Mouse (Mus musculus) liver, embryonic 15.5 days (tissue): ENCODE measurements at regions not wholly inside any gene's neighbourhood (a gene's known extent, or its start where the extent isn't known, plus 50 kb on each side); places are given as distances from the start of the nearest gene placed in this dataset.

ENCODE experiments used
- ATAC-seq: fragments of 200-750 bp; cut with Nextera tagmentation; 2 replicates; pipeline ENCODE4 v1.8.0; 2017; ENCODE audit warnings: moderate number of reproducible peaks, mild to moderate bottlenecking, moderate library complexity; ENCODE audit not compliant: insufficient read depth
- H3K27ac ChIP-seq: fragments of 300-500 bp; sonication (generic); replicated peaks from 2 replicates; pipeline ENCODE4 v1.5.1; 2015; ENCODE audit warnings: mild to moderate bottlenecking, inconsistent platforms
- H3K27me3 ChIP-seq: fragments of 300-500 bp; sonication (generic); 2 replicates; pipeline ENCODE4 v1.6.1; 2015; ENCODE audit warnings: mild to moderate bottlenecking, inconsistent platforms
- H3K36me3 ChIP-seq: fragments of 300-500 bp; sonication (generic); replicated peaks from 2 replicates; pipeline ENCODE4 v1.6.1; 2015; ENCODE audit warnings: moderate library complexity, mild to moderate bottlenecking, inconsistent platforms
- H3K4me1 ChIP-seq: fragments of 300-500 bp; sonication (generic); replicated peaks from 2 replicates; pipeline ENCODE4 v1.6.1; 2015; ENCODE audit warnings: inconsistent platforms
- H3K4me2 ChIP-seq: fragments of 300-500 bp; sonication (generic); 2 replicates; pipeline ENCODE4 v1.6.1; 2015; ENCODE audit warnings: moderate library complexity, mild to moderate bottlenecking, inconsistent platforms
- H3K4me3 ChIP-seq: fragments of 300-500 bp; sonication (generic); replicated peaks from 2 replicates; pipeline ENCODE4 v1.5.1; 2015; ENCODE audit warnings: mild to moderate bottlenecking, inconsistent platforms
- H3K9ac ChIP-seq: fragments of 300-500 bp; sonication (generic); 2 replicates; pipeline ENCODE4 v1.6.1; 2015; ENCODE audit warnings: moderate library complexity, mild to moderate bottlenecking, inconsistent platforms
- H3K9me3 ChIP-seq: fragments of 300-500 bp; sonication (generic); replicated peaks from 2 replicates; pipeline ENCODE4 v1.6.1; 2016; ENCODE audit warnings: inconsistent platforms
- WGBS: fragments of 180-500 bp; shearing (Covaris S2); methylation state at CpG from one replicate; pipeline ENCODE4 v1.1.7; 2015; ENCODE audit warnings: mixed read lengths; ENCODE audit not compliant: insufficient replicate concordance; 5-methylcytosine and 5-hydroxymethylcytosine counted together

GRCm38 (mm10) chr1:35978116-35978515, 90.1 kb upstream of the Hs6st1 start:
- WGBS, result 32% methylated on average over 1 of the region's 1 CpGs
- H3K9ac ChIP-seq, result no peak overlapping the region
- H3K9me3 ChIP-seq, result no peaks in the 10 kb centered on the region
- H3K4me3 ChIP-seq, result no peak overlapping the region
- no peaks in the 10 kb centered on the region for H3K36me3 ChIP-seq
- no peak overlapping the region for H3K4me2 ChIP-seq
- no peak for ATAC-seq
- no peak overlapping the region for H3K27ac ChIP-seq
- H3K4me1 ChIP-seq, result peaks cover 16% of the 10 kb centered on the region
- H3K27me3 ChIP-seq, result no peaks in the 10 kb centered on the region

- no peaks in the 10 kb centered on the region for H3K9me3 ChIP-seq
- 48% methylated on average over 4 of the region's 4 CpGs for WGBS
- H3K27ac ChIP-seq, result no peak overlapping the region
- no peak overlapping the region for H3K9ac ChIP-seq
- no peaks in the 10 kb centered on the region for H3K27me3 ChIP-seq
- H3K4me1 ChIP-seq, result peaks cover 16% of the 10 kb centered on the region
- no peak overlapping the region for H3K4me3 ChIP-seq
- H3K36me3 ChIP-seq, result no peaks in the 10 kb centered on the region
- H3K4me2 ChIP-seq, result no peak overlapping the region
- ATAC-seq, result no peak
Observed at GRCm38 (mm10) chr1:35978766-35979165, 89.4 kb upstream of the Hs6st1 start.

GRCm38 (mm10) chr1:35981226-35981625, 87.0 kb upstream of the Hs6st1 start:
- H3K4me3 ChIP-seq, result no peak overlapping the region
- H3K9ac ChIP-seq, result no peak overlapping the region
- H3K9me3 ChIP-seq, result no peaks in the 10 kb centered on the region
- H3K27ac ChIP-seq, result no peak overlapping the region
- peaks cover 6% of the 10 kb centered on the region for H3K4me1 ChIP-seq
- no peaks in the 10 kb centered on the region for H3K27me3 ChIP-seq
- WGBS, result 64% methylated on average over 4 of the region's 4 CpGs
- no peak for ATAC-seq
- no peak overlapping the region for H3K4me2 ChIP-seq
- H3K36me3 ChIP-seq, result no peaks in the 10 kb centered on the region

- Histone ChIP-seq H3K36me3 (no peaks in the 10 kb centered on the region), H3K9me3 (no peaks in the 10 kb centered on the region), H3K27me3 (no peaks in the 10 kb centered on the region), H3K27ac (no peak overlapping the region), H3K4me2 (no peak overlapping the region), H3K4me1 (no peaks in the 10 kb centered on the region), H3K4me3 (no peak overlapping the region), H3K9ac (no peak overlapping the region)
- no peak for ATAC-seq
- 50% methylated on average over 3 of the region's 3 CpGs for WGBS
Observed at GRCm38 (mm10) chr1:35983361-35983760, 84.8 kb upstream of the Hs6st1 start.

GRCm38 (mm10) chr1:35985318-35985717, 82.9 kb upstream of the Hs6st1 start:
- Histone ChIP-seq H3K36me3 (no peaks in the 10 kb centered on the region), H3K4me3 (no peak overlapping the region), H3K9ac (no peak overlapping the region), H3K4me1 (no peaks in the 10 kb centered on the region), H3K9me3 (no peaks in the 10 kb centered on the region), H3K27me3 (no peaks in the 10 kb centered on the region), H3K27ac (no peak overlapping the region), H3K4me2 (no peak overlapping the region)
- ATAC-seq, result no peak
- 63% methylated on average over 6 of the region's 6 CpGs for WGBS

- Histone ChIP-seq H3K4me3 (no peak overlapping the region), H3K9ac (no peak overlapping the region), H3K36me3 (no peaks in the 10 kb centered on the region), H3K4me1 (no peaks in the 10 kb centered on the region), H3K9me3 (no peaks in the 10 kb centered on the region), H3K27ac (no peak overlapping the region), H3K4me2 (no peak overlapping the region), H3K27me3 (no peaks in the 10 kb centered on the region)
- ATAC-seq, result no peak
- WGBS, result 69% methylated on average over 8 of the region's 8 CpGs
Observed at GRCm38 (mm10) chr1:35986666-35987065, 81.5 kb upstream of the Hs6st1 start.

GRCm38 (mm10) chr1:35992227-35992909, 75.8 kb upstream of the Hs6st1 start:
- H3K4me1 ChIP-seq, result no peaks in the 10 kb centered on the region
- no peaks in the 10 kb centered on the region for H3K27me3 ChIP-seq
- H3K4me3 ChIP-seq, result no peak overlapping the region
- H3K9me3 ChIP-seq, result no peaks in the 10 kb centered on the region
- no peak overlapping the region for H3K4me2 ChIP-seq
- H3K36me3 ChIP-seq, result no peaks in the 10 kb centered on the region
- no peak for ATAC-seq
- no peak overlapping the region for H3K9ac ChIP-seq
- H3K27ac ChIP-seq, result no peak overlapping the region
- 74% methylated on average over 8 of the region's 8 CpGs for WGBS

GRCm38 (mm10) chr1:35992937-35993336, 75.3 kb upstream of the Hs6st1 start:
- H3K9me3 ChIP-seq, result no peaks in the 10 kb centered on the region
- no peaks in the 10 kb centered on the region for H3K4me1 ChIP-seq
- H3K27me3 ChIP-seq, result no peaks in the 10 kb centered on the region
- 28% methylated on average over 3 of the region's 3 CpGs for WGBS
- H3K27ac ChIP-seq, result no peak overlapping the region
- no peaks in the 10 kb centered on the region for H3K36me3 ChIP-seq
- H3K4me2 ChIP-seq, result no peak overlapping the region
- H3K9ac ChIP-seq, result no peak overlapping the region
- no peak overlapping the region for H3K4me3 ChIP-seq
- no peak for ATAC-seq

GRCm38 (mm10) chr1:35995691-35996090, 72.5 kb upstream of the Hs6st1 start:
- H3K9me3 ChIP-seq, result no peaks in the 10 kb centered on the region
- no peaks in the 10 kb centered on the region for H3K27me3 ChIP-seq
- H3K27ac ChIP-seq, result no peak overlapping the region
- H3K4me2 ChIP-seq, result no peak overlapping the region
- 62% methylated on average over 6 of the region's 6 CpGs for WGBS
- no peaks in the 10 kb centered on the region for H3K36me3 ChIP-seq
- no peak overlapping the region for H3K4me3 ChIP-seq
- no peak for ATAC-seq
- no peaks in the 10 kb centered on the region for H3K4me1 ChIP-seq
- no peak overlapping the region for H3K9ac ChIP-seq

- no peak overlapping the region for H3K4me3 ChIP-seq
- H3K27ac ChIP-seq, result no peak overlapping the region
- no peak overlapping the region for H3K4me2 ChIP-seq
- H3K27me3 ChIP-seq, result no peaks in the 10 kb centered on the region
- H3K9ac ChIP-seq, result no peak overlapping the region
- H3K9me3 ChIP-seq, result no peaks in the 10 kb centered on the region
- 67% methylated on average over 5 of the region's 5 CpGs for WGBS
- H3K4me1 ChIP-seq, result no peaks in the 10 kb centered on the region
- ATAC-seq, result no peak
- H3K36me3 ChIP-seq, result no peaks in the 10 kb centered on the region
Observed at GRCm38 (mm10) chr1:36001319-36001718, 66.9 kb upstream of the Hs6st1 start.

GRCm38 (mm10) chr1:36001821-36002220, 66.4 kb upstream of the Hs6st1 start:
- H3K4me1 ChIP-seq, result no peaks in the 10 kb centered on the region

GRCm38 (mm10) chr1:36003592-36003991, 64.6 kb upstream of the Hs6st1 start:
- H3K27ac ChIP-seq, result no peak overlapping the region
- no peak overlapping the region for H3K4me2 ChIP-seq
- WGBS, result 30% methylated on average over 9 of the region's 9 CpGs
- no peaks in the 10 kb centered on the region for H3K36me3 ChIP-seq
- H3K4me3 ChIP-seq, result no peak overlapping the region
- ATAC-seq, result no peak
- H3K4me1 ChIP-seq, result no peaks in the 10 kb centered on the region
- no peaks in the 10 kb centered on the region for H3K9me3 ChIP-seq
- H3K9ac ChIP-seq, result no peak overlapping the region
- no peaks in the 10 kb centered on the region for H3K27me3 ChIP-seq

More at GRCm38 (mm10) chr1:36001821-36002220, 66.4 kb upstream of the Hs6st1 start:
- 58% methylated on average over 1 of the region's 1 CpGs for WGBS
- no peaks in the 10 kb centered on the region for H3K36me3 ChIP-seq
- H3K9ac ChIP-seq, result no peak overlapping the region
- no peaks in the 10 kb centered on the region for H3K9me3 ChIP-seq
- no peak overlapping the region for H3K4me3 ChIP-seq
- no peak overlapping the region for H3K4me2 ChIP-seq
- H3K27ac ChIP-seq, result no peak overlapping the region
- no peak for ATAC-seq
- H3K27me3 ChIP-seq, result no peaks in the 10 kb centered on the region
